Mouse (Mus musculus) limb, embryonic 11.5 days (tissue): Measurements from ENCODE around the gene Rnaseh2b. TPM values are rescaled to one million over a fixed set of nuclear protein-coding genes. Genes with fewer than 3 reads are reported as not detected.

Experiments used
- ATAC-seq: fragments of 200-750 bp; cut with Nextera tagmentation; 2 replicates; pipeline ENCODE4 v1.8.0; 2017; ENCODE audit warnings: low read depth; ENCODE audit not compliant: insufficient number of reproducible peaks, low FRiP score, low TSS enrichment
- DNase-seq: peaks from one replicate; pipeline ENCODE4 v3.0.0-alpha.2; 2015; ENCODE audit warnings: low spot score
- H3K27ac ChIP-seq: fragments of 300-500 bp; sonication (generic); replicated peaks from 2 replicates; pipeline ENCODE4 v1.5.1; 2014; ENCODE audit warnings: low read depth, mild to moderate bottlenecking, low read length
- H3K27me3 ChIP-seq: fragments of 300-500 bp; sonication (generic); 2 replicates; pipeline ENCODE4 v1.6.1; 2014; ENCODE audit warnings: mild to moderate bottlenecking, low read length, mixed read lengths; ENCODE audit not compliant: control insufficient read depth, insufficient read depth
- H3K36me3 ChIP-seq: fragments of 300-500 bp; sonication (generic); 2 replicates; pipeline ENCODE4 v1.6.1; 2014; ENCODE audit warnings: mild to moderate bottlenecking, low read length, moderate library complexity, mixed read lengths; ENCODE audit not compliant: control insufficient read depth, insufficient read depth
- H3K4me1 ChIP-seq: fragments of 300-500 bp; sonication (generic); 2 replicates; pipeline ENCODE4 v1.6.1; 2014; ENCODE audit warnings: low read length, mixed read lengths; ENCODE audit not compliant: control insufficient read depth, insufficient read depth
- H3K4me2 ChIP-seq: fragments of 300-500 bp; sonication (generic); 2 replicates; pipeline ENCODE4 v1.6.1; 2014; ENCODE audit warnings: low read depth, mild to moderate bottlenecking, moderate library complexity; ENCODE audit not compliant: severe bottlenecking
- H3K4me3 ChIP-seq: fragments of 300-500 bp; sonication (generic); 2 replicates; pipeline ENCODE4 v1.5.1; 2014; ENCODE audit warnings: low read depth, low read length
- H3K9ac ChIP-seq: fragments of 300-500 bp; sonication (generic); 2 replicates; pipeline ENCODE4 v1.6.1; 2014; ENCODE audit warnings: mild to moderate bottlenecking, low read length
- H3K9me3 ChIP-seq: fragments of 300-500 bp; sonication (generic); 2 replicates; pipeline ENCODE4 v1.6.1; 2016; ENCODE audit warnings: low read length; ENCODE audit not compliant: control insufficient read depth
- WGBS: fragments of 180-500 bp; shearing (Covaris S2); extraction: QIAGEN DNeasy Blood & Tissue Kit; methylation state at CpG from one replicate; pipeline ENCODE4 v1.1.7; 2014; 5-methylcytosine and 5-hydroxymethylcytosine counted together
- polyA plus RNA-seq: library from polyadenylated mRNA; unstranded; fragments of >200 nt; fragmentation: Nextera tagmentation; extraction: Ambion mirVana; gene quantifications from 2 replicates; pipeline ENCODE4 v1.2.1, GENCODE M21; 2014

The Rnaseh2b gene
- polyA plus RNA-seq, 1 experiment from 2014 or later: 61.1 TPM

GRCm38 (mm10) chr14:62291406-62291987 lies 892 bp upstream of the Rnaseh2b start:
- ATAC-seq (no peak), DNase-seq (no peak)
- Histone ChIP-seq H3K9ac (no peak overlapping the region), H3K4me3 (no peak overlapping the region), H3K27ac (no peak overlapping the region), H3K9me3 (no peaks in the 10 kb centered on the region), H3K27me3 (peaks cover 2% of the 10 kb centered on the region; the same call in 1 of the 2 replicates), H3K4me2 (no peak overlapping the region), H3K4me1 (peaks cover 2% of the 10 kb centered on the region; the same call in 1 of the 2 replicates), H3K36me3 (no peaks in the 10 kb centered on the region)
- WGBS: 88% methylated on average over 1 of the region's 1 CpGs

- ATAC-seq: no peak
- 46% methylated on average over 4 of the region's 7 CpGs for WGBS
Measured at GRCm38 (mm10) chr14:62292166-62292487, 262 bp upstream of the Rnaseh2b start.

DNA sequence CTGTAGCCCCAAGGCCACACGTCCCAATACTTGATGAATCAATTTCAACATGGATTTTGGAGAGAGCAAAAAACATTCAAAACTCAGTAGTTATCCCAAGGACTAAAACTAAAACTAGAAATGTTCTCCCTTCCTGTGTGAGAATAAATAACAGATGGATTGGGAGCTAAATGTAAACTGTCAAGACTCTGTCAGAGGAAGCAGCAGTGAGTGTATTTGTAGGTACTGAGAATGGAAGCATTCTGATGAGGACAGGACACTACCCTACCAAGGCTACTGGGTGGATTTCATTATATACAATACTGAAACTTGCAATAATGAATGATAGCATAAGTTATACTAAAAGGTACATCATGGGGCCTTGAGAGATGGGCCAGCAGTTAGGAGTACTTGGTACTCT lies 6.4 kb downstream of the Rnaseh2b start:
- Histone ChIP-seq H3K27me3 (no peaks in the 10 kb centered on the region), H3K36me3 (no peaks in the 10 kb centered on the region), H3K4me3 (no peak overlapping the region), H3K9ac (no peak overlapping the region), H3K4me1 (no peaks in the 10 kb centered on the region), H3K4me2 (no peak overlapping the region), H3K27ac (no peak overlapping the region), H3K9me3 (no peaks in the 10 kb centered on the region)
- ATAC-seq (no peak), DNase-seq (no peak)
- WGBS: 88% methylated on average over 1 of the region's 1 CpGs

More at GRCm38 (mm10) chr14:62292166-62292487, 262 bp upstream of the Rnaseh2b start:
- H3K4me1 ChIP-seq: peaks cover 2% of the 10 kb centered on the region; the same call in 1 of the 2 replicates
- H3K4me3 ChIP-seq: peak overlapping the region; percentile 39; the same call in 1 of the 2 replicates
- H3K4me2 ChIP-seq: peak overlapping the region; percentile 94
- H3K36me3 ChIP-seq: no peaks in the 10 kb centered on the region
- peaks cover 2% of the 10 kb centered on the region; the same call in 1 of the 2 replicates for H3K27me3 ChIP-seq
- no peaks in the 10 kb centered on the region for H3K9me3 ChIP-seq
- H3K27ac ChIP-seq: no peak overlapping the region
- H3K9ac ChIP-seq: no peak overlapping the region
- DNase-seq: no peak

GRCm38 (mm10) chr14:62300031-62300430 lies 7.6 kb downstream of the Rnaseh2b start:
- Histone ChIP-seq H3K4me3 (no peak overlapping the region), H3K9me3 (no peaks in the 10 kb centered on the region), H3K27me3 (no peaks in the 10 kb centered on the region), H3K4me1 (no peaks in the 10 kb centered on the region), H3K36me3 (no peaks in the 10 kb centered on the region), H3K4me2 (no peak overlapping the region), H3K9ac (no peak overlapping the region), H3K27ac (no peak overlapping the region)
- WGBS: 88% methylated on average over 3 of the region's 3 CpGs
- ATAC-seq (no peak), DNase-seq (no peak)

DNA sequence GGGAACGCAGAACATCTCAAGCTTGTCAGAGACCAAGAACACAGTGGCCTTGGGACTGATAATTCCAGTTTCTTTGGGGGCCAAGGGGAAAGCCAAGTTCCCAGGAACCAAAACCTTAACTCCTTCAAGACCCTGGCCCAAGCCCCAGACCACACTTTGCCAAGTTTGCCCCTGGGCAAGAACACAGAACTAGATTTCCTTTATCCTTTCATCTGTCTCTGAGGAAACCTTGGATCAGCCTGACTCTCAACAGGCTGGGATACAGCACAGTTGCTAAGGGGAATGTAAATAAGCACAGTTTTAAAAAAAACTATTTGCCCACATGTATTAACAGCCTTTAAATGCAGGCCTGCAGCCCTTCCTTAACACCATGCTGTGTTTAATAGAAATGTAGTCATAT lies 15.2 kb downstream of the Rnaseh2b start:
- Histone ChIP-seq H3K9me3 (no peaks in the 10 kb centered on the region), H3K36me3 (no peaks in the 10 kb centered on the region), H3K27ac (no peak overlapping the region), H3K27me3 (no peaks in the 10 kb centered on the region), H3K4me2 (no peak overlapping the region), H3K9ac (no peak overlapping the region), H3K4me3 (no peak overlapping the region), H3K4me1 (no peaks in the 10 kb centered on the region)
- 94% methylated on average over 1 of the region's 1 CpGs for WGBS
- DNase-seq (no peak), ATAC-seq (no peak)

DNA sequence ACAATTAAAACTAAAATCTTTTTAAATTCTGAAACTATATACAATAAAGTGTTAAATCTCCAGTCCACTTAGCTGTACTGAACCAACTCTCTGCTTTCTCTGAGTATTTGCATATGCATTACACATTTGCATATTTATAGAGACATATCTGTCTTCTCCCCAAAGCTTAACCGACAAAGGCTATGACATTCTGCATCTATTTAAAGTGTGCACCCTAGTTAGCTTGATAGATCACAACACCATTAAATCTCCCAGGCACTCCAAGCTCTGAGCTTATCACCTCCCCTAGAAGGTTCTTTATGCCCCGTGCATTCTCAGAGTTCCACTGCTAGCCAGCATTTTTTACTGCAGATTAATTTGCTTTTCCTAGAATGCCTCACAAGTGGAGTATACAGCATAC lies 16.6 kb downstream of the Rnaseh2b start:
- Histone ChIP-seq H3K9me3 (no peaks in the 10 kb centered on the region), H3K4me1 (no peaks in the 10 kb centered on the region), H3K9ac (no peak overlapping the region), H3K27me3 (no peaks in the 10 kb centered on the region), H3K36me3 (no peaks in the 10 kb centered on the region), H3K27ac (no peak overlapping the region), H3K4me2 (no peak overlapping the region), H3K4me3 (no peak overlapping the region)
- DNase-seq: no peak
- WGBS: 56% methylated on average over 2 of the region's 2 CpGs
- ATAC-seq: no peak

DNA sequence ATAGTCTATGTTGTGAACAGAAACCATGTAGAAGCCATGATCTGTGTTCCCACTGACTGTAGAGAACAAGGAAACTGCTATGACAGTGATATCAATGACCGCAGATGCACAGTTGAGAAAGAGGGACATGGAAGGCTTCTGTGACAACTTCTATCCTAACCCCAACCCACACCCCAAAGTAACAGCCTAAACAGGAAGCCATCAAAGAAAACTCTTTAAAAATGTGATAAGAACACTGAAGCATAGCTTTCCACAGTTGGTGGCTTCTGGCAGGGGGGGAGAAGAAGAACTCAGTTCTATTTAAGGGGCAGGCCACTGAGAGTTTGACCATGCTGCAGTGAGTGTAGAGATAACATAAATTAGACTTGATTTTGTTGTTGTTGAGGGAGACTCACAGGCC lies 19.3 kb downstream of the Rnaseh2b start:
- Histone ChIP-seq H3K27ac (no peak overlapping the region), H3K9ac (no peak overlapping the region), H3K9me3 (no peaks in the 10 kb centered on the region), H3K4me2 (no peak overlapping the region), H3K4me1 (no peaks in the 10 kb centered on the region), H3K4me3 (no peak overlapping the region), H3K27me3 (no peaks in the 10 kb centered on the region), H3K36me3 (no peaks in the 10 kb centered on the region)
- ATAC-seq: no peak
- no peak for DNase-seq
- 89% methylated on average over 1 of the region's 1 CpGs for WGBS

DNA sequence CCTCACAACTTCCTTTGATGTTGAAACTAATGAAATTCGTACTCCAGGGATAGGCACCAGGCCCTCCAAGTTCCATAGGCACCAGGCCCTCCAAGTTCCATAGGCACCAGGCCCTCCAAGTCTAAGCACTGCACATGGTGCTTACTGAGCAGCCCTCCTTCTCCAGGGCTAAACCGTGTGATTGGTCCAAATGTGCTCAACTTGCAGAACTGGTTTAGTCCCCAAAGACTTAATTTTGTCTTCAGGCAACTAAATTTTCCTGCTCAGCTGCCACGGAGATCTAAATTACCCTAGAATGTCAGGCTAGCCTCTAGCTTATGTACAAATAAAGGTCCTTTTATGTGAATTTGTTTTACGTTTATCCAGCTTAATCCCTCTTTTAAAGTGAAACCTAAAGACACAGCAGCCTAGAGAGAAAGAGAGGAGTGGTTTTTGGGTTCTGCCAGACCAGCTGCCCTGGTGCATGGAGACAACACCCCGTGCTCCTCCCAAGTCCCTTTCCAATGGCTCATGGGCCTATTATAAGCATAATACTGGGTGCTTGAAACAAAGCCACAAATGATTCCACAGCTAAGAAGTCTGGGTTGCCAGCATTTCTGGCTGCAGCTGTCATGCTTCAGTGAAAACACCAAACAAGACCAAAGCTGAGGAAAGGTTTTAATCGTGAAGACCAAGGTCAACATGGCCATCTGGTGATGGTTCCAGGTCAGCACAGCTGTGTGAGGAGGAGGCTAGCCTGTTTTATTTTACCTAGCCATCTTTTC lies 30.4 kb downstream of the Rnaseh2b start:
- 49% methylated on average over 6 of the region's 6 CpGs for WGBS
- DNase-seq: no peak
- no peak overlapping the region for H3K9ac ChIP-seq
- no peak overlapping the region for H3K27ac ChIP-seq
- H3K9me3 ChIP-seq: no peaks in the 10 kb centered on the region
- no peak overlapping the region for H3K4me2 ChIP-seq
- H3K27me3 ChIP-seq: no peaks in the 10 kb centered on the region
- no peaks in the 10 kb centered on the region for H3K4me1 ChIP-seq
- no peak for ATAC-seq
- no peak overlapping the region for H3K4me3 ChIP-seq
- no peaks in the 10 kb centered on the region for H3K36me3 ChIP-seq
